Mouse (Mus musculus) layer of hippocampus, adult 9-11 months (tissue): ENCODE measurements around the gene Synpr.

Experiments used
- DNase-seq: peaks from one replicate; pipeline ENCODE4 v3.0.0; 2022

Gene Synpr

DNA sequence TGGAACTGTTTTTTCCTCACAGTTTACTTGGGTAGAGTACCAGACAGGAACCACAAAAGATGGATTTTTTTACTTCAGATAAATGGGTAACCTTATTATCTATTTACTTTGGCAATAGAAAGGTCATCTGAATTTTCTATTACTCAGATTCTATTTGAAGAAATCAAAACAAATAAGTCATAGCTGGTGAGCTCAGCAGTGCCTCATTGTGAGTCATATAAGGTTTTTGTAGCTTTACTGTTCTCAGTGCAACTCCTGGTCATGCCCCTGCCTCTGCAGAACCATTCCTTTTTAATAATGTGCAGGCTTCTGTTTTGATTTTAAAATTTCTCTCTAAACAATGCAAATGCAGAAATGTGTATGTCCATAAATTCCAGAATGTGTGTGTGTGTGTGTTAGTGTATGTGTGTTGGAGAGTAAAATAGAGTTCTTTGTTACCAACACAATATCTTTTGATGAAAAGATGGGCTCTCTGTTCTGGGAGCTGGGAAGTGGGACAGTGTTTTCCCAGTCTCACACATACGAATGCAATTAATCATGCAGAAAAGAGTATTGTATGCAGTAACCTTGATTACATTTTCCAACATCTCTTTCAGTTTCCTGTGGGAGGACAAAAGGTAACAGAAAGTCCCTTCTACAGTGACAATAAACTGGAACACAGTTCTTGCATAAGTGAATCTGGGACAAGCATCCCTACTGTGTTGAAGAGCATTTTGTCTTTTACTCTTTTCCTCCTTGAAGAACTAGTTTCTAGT, 269.2 kb downstream of the Synpr start:
- no peak for DNase-seq

DNA sequence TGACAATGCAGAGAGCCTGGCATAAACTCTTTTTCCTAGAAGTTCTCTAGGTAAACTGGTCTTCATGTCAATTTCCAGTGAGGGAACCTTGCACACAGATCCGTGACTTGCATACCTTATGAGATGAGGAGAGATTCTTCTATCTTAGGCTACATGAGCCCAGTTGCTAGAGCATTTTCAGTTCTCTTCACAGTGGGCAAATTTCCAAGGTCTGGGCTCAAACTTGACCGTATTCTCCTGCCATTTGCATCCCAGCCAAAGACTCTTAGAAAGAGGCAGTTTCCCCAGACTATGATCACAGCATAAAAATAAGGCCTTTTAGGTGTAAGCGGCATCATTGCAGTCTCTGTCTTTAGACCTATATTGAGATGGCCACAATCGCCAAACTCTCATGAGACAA, 270.1 kb downstream of the Synpr start:
- DNase-seq: no peak

DNA sequence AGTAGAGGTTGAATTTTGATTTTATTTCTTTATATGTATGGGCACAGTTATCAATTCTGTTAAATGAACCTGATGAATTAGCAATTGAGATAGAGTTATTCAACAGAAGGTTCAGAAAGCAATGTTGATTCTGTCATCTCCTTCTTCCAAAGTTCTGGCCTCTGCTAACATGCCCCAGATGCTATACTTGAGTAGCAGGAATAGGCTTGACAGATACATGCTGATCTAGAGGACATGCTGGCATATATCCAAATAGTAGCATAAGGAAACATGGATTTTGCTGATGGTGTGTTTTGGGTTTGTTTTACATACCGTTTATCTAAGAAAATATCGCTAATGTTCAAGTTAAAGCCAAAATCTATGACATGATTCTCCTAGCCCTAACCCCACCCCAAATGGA, 273.5 kb downstream of the Synpr start:
- no peak for DNase-seq

DNA sequence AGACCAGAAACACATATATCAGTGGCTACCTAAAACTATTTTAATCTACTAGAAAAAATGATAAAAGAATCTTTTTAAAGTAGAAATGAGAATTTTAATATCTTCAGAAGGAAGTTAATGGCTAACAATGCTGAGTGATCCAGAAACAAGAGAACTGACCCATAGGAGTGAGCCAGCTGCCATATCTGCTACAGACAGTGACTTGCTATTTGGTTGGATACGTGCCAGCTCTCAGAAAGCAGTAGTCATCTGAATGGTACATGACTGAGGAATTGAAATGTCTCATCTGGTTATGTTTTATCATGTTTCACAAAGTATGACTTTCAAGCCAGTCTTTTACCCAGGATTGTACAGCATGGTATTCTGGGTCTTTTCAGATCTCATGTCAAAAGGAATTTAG, 282.7 kb downstream of the Synpr start:
- no peak for DNase-seq

DNA sequence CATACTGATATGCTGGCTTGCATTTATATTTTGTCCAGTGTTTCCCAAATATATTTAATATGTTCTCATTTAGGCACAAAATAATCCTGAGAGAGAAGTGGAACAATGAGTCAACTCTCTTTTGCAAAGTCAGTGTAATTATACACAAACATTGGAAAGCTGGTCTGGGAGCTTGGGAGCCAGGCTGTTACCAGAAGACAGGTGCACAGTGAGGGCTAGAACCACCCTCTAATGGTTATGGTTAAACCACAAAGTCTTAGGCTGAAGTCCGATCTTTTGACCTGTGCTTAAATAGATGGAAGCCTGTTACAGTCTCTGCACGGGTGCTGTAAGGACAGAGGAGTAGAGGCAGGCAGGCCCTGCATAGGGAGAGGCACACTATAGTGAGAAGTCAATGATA, 283.4 kb downstream of the Synpr start:
- DNase-seq: no peak

DNA sequence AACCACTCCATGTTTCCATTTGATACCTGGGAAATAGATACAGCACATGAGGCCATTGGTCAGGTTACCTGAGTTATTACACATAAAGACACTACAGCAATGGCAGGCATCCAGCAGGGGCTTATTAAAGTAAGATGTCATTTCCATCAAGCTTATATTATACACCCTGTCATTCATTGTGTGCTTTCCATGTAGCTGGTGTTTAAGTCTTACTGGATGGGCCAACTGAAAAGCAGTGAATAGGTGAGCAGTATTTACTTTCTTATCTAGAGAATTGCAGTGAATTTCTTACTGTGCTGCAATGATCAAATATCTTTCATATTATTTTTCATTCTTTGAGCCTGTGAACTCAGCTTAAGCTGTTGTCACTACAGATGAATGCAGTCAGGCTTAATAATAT, 287.4 kb downstream of the Synpr start:
- DNase-seq: no peak

DNA sequence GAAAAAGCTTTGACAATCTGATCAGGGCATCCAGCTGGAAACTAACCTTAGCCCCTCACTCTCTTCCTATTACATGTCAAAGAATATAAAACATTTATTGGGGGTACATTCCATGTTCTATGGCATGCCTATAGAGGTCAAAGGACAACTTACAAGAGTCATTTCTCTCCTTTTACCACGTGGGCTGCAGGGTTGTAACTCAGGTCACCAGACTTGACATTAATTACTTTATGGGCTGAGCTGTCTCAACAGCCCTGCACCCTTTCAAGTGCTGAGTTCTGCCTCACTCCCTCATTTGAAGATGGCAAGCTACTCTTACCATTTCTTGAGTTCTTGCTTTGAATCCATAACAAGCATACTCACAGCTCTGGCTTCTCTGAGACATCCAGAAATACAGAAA, 287.9 kb downstream of the Synpr start:
- no peak for DNase-seq

DNA sequence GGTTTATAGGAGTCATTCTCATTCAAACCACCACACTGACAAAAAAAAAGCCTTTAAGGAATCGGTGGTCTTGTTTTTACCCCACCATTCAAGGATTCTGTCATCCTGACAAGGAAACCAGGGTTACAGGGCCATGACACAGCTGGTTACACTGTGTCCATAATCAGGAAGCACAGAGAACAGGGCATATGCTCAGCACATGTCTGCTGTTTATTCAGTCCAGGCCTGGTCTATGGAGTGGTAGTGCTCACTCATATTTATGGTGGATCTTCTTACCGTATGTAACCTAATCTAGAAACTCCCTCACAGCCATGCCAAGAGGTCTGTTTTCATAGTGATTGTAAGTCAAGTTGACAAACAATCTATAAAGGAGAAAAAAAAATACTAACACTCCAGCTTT, 293.5 kb downstream of the Synpr start:
- no peak for DNase-seq

DNA sequence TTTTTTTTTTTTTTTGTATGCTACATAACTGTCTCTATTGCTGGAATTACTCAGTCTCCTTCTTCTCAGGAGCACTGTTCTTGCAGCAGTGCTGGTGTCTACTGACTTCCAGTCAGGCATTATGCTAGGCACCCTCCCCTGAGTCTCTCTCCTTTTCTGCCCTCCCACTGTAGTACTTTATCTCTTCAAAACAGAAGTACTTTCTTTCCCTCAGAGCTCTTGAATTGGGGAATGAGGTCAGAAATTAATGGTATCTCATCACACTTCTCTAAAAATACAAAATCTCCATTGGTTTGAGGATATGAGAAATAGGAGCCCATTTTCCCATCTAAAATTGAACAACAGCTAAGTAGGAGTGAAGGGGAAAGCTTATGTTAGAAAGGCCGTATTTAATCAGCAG, 294.2 kb downstream of the Synpr start:
- DNase-seq: no peak

DNA sequence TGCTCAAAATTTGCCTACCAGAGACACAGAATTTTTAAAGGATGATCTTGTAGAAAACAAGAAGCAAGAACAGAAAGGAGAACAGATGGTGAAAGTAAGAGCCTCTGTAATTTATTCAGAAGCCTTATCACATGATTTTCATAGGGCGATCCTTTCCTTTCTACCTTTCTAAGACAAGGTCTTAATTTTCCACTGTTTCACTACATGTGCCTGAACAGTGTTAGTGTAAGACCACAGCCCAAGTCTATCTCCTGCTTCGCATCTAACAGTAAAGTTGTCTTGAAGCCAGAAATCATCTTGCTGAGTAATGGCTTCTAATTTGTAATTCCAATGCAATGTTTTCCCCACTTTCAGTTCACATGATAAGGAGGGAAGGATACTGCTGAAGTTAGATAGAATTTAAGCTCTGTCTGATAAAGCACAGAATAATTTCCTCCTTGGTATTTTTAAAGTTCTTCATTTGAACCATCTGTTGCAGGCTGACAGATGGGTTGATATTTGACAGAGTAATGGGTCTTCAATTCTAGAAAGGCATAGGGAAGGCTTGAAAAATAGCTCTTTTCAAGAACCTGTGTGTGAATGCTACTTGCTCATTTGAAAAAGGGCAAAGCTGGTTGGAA, 308.9 kb downstream of the Synpr start:
- peak; percentile 14 for DNase-seq

DNA sequence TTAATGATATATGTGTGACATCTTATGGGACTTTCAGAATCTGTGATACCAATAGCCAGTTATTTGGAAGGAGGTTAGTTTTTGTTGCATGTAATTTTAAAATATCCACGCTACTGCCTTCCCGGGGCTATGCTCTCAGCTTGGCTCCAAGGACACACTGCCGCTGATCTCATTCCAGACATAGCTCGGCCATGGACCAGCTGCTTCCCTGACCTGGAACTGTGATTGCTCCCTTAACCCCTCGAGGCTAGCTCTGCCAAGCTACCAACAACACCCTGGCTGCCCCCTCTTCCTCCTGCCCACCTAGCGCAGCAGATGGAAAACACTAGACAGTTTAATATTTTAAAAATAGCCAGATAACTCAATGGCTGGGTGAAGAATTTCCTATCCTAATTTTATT, 311.7 kb downstream of the Synpr start:
- DNase-seq: no peak

DNA sequence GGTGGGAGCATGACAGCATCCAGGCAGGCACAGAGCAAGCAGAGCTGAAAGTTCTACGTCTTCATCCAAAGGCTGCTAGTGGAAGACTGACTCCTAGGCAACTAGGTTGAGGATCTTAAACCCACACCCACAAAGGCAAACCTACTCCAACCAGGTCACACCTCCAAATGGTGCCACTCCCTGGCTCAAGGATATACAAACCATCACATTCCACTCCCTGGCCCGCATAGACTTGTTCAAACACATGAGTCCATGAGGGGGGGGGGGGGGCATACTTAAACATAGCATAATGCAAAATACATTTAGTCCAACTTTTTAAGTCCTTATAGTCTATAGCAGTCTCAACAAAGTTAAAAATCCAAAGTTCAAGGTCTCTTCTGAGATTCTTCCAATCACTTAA, 312.6 kb downstream of the Synpr start:
- DNase-seq: no peak

DNA sequence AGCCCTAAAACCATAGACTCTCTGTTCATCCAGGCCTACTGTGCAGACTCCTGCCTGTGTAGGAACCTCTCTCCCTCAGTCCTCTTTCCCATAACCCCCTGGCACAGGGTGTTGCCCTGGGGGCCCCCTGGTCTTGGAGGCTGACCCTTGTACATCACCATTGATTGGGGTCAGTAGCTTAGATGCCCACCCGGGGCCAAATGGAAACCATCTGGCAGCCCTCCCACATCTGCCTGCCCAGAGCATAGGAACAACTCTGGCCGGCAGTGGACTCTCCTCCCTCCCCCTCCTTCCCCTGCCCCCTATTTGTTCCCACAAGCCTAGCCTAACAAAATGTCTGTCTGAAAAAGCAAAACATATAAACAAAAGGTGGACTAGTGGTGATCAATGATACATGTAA, 336.0 kb downstream of the Synpr start:
- DNase-seq: no peak

DNA sequence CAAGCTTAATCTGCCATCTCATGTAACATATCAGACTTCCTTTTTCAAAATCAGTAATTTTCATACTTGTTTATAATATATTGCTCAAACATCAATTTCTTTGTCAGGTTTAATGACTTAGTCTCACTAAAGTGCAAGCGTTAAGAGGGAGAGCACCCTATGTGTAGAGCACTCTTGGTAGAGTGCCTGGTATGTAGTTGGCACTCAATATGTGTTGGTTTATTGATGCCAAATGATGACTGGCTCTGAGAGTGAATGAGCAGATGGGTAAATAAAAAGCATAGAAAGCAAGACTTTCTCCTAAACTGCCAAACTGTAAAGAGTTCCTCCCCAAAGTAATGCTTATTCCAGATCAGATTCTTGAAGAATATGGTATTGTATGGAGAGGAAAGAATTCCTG, 365.3 kb downstream of the Synpr start:
- DNase-seq: no peak

DNA sequence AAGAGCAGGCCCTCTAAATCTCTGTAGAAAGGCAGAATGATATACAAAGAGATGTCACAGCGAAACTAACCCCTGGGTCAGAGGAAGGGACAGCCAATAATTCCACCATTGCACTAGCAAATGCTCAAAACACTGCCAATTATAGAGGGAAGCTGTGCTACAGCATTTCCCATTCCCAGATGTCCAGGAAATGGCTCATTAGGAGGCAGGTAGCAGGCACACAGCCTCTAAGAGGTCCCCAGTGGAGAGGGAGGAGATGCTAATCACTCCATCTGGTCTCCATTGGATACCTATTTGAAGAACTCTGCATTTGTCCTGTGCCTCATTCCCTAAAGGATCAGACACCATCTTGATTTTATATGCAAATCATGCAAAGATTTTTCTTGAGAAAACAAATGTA, 366.5 kb downstream of the Synpr start:
- no peak for DNase-seq

DNA sequence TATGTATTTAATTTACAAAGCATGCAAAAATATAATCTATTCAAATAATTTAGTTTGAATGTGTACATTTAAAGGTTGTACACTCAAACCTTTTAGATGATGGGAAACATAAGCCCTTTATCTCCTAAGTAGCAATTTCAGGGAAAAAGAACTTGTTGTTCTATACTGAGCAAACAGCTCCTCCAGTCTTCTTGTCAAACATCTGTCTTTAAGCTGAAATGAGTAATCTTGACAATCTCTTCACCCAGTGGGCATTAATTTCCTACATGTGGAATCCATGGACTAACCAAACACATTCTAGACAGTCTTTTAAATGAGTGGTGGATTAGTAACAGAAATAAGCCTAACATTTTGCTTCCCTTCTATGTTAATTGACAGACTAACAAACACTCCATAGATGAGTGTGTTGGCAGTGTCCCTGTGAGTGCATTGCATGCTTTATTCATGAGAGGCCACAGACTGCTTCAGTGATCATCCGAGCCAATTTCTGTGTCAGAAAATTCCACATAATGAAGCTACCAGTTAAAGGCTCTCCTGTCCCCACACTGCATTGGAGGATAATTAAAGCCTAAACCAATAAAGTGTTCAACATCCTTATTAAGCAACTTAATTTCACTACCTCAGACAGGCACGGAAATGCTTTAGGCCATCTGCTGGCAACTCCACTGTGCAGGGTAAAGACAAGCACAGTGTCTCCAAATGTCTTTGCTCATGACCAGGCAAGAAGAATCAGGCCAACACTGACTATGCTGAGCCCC, 367.1 kb downstream of the Synpr start:
- DNase-seq: peak; percentile 19
